Mouse (Mus musculus): ENCODE measurements at regions not wholly inside any gene's neighbourhood (a gene's known extent, or its start where the extent isn't known, plus 50 kb on each side); places are given as distances from the start of the nearest gene placed in this dataset.
"Not testable (repeated sequence)": the region's sequence is repeated elsewhere in the genome, so short reads cannot be mapped to it uniquely, and the experiment has no call there.

DNA sequence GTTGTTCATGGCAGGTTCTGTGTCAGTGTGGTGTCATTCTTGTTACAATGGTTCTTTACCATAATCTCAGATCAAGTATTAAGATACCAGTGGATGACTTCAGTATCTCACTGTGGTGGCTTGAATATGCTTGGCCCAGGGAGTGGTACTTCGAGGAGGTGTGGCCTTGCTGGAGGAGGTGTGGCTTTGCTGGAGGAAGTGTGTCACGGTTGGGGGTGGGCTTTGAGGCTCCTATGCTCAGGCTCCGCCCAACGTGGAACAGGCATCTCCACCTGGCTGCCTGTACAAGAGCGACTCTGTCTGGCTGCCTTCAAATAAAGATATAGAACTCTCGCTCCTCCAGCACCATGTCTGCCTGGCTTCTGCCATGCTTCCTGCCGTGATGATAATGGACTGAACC is 63.6 kb downstream of the Cd2 start:
- no peak for DNase-seq (ENCODE audit: low spot score)

DNA sequence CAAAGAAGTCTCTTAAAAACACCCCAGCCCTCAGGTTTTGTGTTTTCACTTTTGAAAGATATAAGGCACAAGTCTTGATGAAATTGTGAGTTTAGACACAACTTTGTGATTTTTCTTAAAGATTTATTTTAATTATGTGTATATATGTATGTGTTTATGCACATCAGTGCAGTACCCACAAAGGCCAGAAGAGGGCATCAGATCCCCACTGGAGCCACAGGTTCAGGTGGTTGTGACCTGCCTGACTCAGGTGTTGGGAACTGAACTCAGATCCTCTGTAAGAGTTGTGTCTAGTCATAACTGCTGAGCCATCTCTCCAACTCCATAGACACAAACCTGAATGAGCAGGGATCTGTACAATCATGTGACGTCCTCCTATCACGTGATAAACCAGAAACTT is 67.8 kb downstream of the Cd2 start:
- no peak for DNase-seq (ENCODE audit: low spot score)

DNA sequence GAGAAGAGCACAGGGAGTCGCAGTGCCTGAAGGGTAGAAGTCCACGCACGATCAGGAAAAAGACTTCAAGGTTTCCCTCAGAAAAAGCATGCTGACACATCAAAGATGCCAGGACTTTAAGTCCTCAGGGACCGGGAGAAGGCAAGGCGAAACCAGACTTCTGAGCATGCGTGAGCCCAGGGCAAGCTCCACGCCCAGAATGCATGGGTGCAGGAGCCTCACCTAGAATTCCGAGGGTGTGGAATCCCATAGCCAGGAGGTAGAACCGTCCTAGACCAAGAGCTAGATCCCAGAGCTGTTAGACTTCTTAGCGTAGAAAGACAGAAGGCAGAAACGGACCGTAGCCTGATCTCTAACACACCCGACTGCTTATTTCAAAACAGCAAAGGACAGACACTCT is 71.0 kb downstream of the Cd2 start:
- DNase-seq (ENCODE audit: low spot score): no peak

DNA sequence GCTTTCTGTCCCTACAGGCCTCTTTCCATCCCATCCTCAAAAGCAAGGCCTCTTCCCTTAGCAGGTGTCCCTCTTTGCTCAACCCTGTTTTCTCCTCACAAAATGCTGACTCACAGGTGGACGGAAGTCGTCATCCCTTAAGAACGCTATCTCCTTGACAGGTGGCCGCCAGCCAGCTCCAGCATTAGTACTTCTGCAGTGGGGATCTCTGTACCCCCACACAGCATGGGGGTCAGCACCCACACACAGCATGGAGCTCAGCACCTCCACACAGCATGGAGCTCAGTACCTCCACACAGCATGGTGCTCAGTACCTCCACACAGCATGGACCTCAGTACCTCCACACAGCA is 74.6 kb downstream of the Cd2 start:
- no peak for DNase-seq (ENCODE audit: low spot score)

DNA sequence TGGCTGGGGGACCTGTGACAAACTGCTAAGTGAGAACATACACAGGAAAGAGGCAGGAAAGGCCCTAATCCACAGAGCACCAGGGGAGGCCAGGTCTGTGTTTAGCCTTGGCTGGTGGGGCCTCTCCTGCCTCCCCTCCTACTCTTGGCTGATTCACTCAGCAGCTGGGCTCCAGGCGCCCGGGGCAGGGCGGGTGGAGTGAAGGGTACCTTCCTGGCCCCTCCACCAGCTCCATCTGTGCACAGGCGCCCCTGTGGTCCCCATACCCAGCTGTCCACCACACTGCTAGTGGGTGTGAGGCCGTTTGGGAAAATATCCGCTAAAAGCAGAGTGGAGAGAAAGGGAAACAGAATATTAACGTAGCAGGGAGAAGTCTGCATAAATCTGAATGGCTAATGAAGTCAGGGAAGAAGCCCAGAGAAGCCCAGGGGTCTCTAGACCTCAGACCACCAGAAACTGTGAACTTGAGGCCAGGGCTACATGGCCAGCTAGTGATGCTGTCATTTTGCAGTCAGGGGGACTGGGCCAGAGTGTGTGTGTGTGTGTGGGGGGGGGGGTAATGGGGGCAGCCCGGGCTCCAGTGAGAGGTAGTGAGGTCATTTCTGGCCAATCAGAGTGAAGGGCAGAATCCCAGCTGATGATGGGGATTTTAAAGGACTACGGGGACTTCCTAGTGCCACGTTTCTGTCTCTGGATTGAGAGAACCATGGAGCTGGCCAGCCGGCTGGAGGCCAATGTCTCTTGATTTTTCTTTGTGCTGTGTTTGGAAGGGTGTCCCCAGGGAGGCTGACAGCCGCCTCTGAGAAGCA is 75.1 kb downstream of the Cd2 start:
- DNase-seq (ENCODE audit: low spot score): no peak

DNA sequence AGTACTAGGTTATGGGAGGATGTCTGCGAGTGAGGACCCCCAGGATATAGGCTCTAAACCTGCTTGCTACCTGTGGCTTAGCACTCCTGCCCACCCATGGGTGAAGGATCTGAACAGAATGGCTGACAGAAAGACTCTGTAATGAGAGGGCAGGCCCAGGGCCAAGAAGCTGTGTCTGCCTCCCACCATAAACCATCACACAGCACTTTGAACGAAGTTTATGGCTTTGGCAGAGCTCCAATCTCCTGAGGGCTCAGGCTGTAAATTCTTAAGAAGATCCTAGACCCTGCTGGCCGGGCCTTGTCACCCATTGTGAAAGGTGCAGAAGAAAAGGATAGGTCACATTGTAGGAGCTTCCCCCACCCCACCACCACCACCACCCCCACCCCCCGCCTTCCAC is 75.8 kb downstream of the Cd2 start:
- DNase-seq (ENCODE audit: low spot score): peak; percentile 18

DNA sequence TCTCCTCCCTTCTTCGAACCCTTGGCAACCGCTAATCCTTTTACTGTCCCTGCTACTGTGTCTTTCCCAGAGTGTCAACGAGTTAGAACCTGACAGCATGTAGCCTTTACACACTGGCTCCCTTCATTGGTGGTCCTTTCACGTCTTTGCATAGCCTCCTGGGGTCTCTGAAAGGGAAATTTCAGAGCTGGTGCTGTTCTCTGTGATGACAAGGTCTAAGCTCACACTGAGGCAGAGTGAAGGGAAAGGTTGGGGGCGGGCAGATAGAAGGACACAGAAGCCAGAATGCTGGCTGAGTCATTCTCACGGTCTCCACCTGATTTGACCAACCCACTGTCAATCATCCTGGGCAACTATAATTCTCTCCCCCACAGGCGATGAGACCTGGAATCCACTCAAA is 78.2 kb downstream of the Cd2 start:
- DNase-seq (ENCODE audit: low spot score): no peak

DNA sequence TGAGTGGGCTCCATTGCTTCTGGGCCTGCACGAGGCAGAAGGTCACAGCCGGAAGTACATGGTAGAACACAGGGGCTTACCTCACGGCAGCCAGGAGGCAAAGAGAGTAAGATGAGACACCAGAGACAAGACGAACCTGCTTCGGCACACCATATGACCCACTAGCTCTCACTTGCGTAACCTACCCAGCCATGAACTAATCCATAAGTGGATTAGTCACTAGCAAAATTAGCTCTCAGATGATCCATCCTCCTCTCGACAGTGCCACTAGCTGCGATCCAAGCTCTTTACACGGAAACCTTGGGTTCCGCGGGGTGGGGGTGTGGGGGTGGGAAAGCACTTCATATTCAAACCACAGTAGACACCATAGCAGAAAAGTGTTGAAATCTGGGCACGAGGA is 79.0 kb downstream of the Cd2 start:
- no peak for DNase-seq (ENCODE audit: low spot score)

DNA sequence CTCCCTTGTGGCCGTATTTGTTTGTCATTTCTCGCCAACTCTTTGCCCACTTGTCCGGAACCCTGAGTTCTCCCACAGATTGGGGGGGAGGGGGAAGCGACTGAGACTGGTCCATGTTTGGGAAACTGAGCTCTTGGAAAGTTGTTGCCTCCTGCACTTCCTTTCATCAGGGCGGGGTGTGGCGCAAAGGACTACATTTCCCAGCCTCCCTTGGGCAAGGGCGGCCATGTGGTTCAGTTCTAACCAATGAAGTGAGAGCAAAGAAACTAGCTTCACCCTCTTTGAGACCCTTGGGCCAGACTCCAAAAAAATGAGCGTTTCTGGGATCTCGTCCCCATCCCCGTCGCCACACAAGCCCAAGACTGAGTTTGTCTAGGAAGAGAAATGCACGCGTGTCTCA is 81.6 kb downstream of the Cd2 start:
- DNase-seq (ENCODE audit: low spot score): not testable (repeated sequence)

DNA sequence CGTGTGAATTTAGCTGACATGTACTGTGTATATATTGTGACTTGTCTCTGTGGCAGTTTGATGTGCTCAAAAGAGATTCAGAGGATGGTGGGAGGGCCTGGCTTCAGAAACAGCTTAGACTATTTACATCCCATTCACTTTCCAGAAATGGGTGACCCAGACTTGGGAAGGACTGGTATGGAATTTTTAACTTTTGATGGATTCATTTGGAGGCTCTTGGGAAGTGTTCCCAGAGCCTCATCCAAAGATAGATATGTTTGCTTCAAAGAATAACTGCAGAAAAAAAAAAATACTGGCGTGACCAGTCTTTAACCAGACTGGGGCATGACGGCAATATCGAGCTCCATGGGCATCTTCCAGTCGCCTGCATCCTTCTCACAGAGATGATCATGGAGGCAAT is 84.6 kb upstream of the Ptgfrn start:
- DNase-seq (ENCODE audit: low spot score): no peak

DNA sequence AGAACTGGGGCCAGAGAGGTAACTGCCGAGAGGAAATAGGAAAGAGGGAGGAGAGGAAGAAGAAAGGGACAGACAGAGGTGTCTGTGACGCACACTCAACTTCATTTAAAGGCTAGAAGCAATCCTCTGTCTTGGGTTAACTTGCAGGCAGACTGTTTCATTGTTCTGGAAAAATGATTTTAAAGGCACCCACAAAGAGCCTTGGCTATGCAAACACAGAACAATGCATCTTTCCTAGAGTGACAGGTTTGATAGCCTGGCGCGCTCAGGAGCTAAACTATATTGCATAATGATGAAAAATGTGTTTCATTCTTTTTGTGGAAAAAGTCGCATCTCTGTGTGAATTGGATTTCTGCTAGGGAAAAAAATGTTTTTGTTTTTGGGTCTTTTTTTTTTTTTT is 84.2 kb upstream of the Ptgfrn start:
- DNase-seq (ENCODE audit: low spot score): no peak

DNA sequence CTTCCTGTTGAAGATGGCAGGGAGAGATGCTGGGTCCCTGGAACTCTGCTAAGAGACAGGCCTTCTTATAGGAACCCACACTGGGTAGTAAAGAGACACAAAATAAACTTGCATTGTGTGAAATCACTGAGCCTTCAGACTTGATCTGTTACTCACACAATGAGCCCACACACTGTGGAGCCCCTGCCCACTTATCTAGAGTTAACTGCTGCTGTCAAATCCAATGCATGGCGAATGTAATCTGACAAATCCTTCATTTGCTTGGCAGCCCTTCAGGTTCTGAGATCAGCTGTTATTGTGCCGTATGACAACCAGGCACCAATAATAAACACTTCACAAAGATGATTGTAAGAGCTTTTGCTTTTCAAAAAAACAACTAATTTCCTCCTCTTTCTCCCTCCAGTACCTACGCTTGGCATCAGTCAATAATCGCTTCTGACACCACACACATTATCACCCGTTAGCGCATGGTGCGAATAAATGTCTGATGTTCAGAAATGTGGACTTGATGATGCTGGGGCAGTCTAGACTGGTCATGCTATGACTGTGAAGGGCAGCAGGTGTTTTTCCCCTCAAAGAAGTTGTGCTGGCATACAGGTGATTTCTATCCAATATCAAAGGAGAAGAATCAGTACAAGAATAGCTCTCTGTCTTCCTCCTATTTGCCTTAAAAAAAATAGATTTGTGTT is 81.4 kb upstream of the Ptgfrn start:
- no peak for DNase-seq (ENCODE audit: low spot score)

DNA sequence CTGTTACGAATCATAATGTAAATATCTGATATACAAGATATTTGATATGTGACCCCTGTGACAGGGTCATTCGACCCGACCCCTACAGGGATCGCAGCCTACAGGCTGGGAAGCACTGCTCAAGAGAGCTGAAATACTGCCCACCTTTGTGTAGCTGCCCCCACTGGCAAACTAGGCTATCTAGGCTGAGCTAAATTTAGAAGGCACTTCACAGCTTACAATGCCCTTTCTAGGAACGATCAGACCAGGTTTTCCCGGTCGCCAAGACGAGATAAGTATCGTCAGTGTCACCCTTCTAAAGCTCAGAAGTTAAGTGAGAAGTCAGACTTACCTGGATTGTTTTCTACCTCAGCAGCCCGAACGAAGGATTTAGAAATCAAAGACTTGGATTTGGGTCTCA is 71.9 kb upstream of the Ptgfrn start:
- no peak for DNase-seq (ENCODE audit: low spot score)

DNA sequence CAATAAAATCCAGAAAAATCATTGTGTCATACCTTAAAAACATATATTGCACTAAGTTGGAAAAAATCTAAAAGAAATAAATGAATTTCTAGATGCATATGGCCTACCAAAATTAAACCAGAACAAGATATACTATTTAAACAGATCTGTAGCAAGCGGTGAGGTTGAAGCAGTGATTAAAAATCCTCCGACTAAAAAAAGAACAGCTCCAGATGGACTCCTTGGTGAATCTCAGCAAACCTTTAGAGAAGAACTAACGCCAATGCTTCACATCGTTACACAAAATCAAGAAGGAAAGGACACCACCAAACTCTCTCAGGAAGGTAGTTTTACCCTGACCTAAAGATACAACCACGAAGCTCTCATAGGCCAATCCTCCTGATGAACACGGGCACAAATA is 63.9 kb upstream of the Ptgfrn start:
- no peak for DNase-seq (ENCODE audit: low spot score)

DNA sequence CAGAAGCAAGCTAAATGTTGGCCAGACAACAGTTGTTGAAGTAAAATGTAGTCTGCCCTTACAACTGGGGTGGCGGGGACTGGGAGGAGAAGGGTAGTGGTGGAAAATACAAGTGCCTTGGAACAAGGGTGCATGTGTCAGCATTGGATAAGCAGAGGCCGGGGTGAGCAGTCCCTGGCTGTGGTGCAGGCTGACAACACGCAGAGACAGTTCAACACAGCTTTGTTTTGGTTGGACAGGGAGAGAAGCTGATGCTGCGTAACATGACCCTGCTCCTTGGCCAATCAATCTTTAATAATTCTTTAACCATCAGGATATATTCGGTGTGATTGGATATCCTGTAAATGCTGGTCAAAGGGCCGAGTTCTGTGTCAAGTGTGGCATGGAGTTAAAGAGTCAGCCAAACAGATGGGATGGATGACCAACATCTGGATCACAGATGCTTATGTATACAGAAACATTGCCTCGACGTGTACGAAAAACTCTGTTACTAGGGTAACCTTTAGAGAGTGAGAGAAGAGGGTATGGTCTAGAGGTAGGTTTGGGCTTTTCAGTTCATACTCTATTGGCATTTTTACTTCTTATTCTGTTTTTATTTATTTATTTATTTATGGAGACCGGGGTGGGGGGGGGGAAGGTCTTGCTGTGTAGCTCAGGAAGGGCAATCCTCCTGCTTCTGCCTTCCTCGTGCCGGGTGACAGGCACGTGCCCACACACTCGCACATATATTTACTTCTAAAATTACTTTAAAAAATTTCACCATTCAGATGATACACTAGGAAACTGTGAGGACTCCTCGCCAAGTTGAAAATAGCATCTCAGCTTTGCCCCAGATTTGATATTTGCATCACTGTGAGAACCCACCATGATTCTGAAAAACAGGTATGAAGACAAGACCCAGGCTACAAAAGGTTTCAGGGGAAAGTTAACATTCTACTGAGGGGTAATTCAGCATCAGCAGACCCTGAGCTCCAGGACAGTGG is 60.2 kb upstream of the Ptgfrn start:
- no peak for DNase-seq (ENCODE audit: low spot score)

DNA sequence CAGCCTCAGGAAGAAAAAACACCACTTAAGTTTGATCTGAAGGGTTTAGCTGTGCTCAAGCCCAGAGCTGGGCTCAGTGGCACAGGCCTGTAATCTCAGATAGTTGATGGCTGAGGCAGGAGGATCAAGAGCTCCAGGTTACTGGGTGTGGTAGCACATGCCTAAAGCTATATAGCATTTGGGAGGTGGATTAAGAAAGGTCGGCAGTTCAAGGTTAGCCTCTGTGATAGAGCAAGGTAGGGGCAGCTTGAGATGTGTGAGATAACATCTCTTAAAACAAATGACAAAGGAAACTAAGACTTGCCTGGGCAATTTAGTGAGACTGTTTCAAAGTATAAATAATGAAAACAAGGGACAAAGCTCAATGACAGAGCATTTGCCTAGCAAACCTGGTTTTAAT is 56.9 kb upstream of the Ptgfrn start:
- no peak for DNase-seq (ENCODE audit: low spot score)

DNA sequence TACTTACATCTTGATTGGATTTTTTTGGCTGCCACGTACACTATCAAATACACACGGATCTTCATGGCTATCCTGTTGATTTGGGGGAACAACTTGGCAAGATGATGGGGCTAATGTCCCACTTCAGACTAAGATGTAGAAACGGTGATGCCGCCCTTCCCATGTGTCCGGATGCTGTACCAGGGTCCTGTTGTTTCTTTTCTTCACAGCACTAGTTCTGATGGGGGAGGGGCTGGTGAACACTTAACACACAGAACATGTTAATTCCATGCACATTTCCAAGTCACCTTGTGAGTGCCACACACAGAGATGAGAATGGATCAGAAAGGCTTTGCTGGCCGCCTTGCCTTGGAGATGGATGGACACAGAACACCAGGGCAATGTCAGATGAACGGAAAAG is 56.5 kb upstream of the Ptgfrn start:
- no peak for DNase-seq (ENCODE audit: low spot score)

DNA sequence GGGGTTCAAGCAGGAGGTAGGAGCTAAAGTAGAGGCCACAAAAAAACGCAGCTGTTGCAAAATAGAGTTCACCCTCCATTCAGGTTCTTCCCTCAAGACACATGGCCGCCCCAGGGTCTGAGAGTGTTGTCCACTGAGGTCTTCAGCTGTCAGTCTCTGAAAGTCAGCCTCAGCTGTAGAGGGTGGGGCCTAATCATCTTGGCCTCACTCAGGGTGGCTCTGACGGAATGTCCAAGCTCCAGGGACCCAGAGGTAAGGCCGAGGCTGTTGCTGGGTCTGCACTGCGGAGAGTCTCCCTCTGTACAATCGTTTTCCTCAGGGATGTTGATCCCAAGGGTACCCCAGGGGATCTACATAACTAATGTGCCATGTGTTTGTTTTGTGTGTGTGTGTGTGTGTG is 55.2 kb upstream of the Ptgfrn start:
- DNase-seq (ENCODE audit: low spot score): no peak

DNA sequence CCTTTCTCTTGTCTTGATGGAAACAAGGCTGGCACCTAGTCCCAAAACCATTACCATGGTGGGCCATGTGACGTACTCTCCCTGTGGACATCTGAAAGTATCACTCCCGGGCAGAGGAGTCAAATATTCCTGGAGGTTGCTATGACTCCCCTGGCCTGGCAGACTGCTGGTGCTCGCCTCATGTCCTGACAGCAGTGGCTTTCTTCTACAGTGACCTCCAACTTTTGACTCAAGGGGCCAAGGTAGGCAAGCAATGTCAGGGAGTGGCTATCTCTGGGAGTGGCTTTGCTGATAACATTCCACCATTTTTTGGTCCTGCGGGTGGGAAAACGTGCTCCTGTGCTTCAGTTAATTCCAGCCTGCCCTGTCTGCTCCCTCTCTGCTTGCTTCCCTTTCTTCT is 54.7 kb upstream of the Ptgfrn start:
- DNase-seq (ENCODE audit: low spot score): no peak

DNA sequence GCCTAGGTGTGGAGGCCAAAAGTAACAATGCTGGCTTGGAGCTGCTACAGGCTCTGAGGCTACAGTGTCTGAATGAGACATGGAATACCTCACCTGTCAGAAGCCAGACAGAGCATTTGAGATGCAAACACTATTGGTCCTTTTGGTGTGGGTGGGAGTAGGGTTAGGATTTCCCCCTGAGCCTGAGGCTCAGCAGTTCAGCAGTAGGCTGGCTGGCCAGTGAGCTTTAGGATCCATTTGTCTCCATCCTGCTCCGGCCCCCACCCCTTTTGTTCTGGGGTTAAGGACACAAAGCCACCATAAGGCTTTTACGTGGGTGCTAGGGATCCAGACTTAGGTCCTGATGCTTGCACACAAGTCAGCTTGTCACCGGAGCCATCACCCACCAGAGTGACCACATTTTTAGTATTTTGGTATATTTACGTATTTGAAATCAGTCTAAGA is 53.9 kb upstream of the Ptgfrn start:
- DNase-seq (ENCODE audit: low spot score): peak; percentile 40

DNA sequence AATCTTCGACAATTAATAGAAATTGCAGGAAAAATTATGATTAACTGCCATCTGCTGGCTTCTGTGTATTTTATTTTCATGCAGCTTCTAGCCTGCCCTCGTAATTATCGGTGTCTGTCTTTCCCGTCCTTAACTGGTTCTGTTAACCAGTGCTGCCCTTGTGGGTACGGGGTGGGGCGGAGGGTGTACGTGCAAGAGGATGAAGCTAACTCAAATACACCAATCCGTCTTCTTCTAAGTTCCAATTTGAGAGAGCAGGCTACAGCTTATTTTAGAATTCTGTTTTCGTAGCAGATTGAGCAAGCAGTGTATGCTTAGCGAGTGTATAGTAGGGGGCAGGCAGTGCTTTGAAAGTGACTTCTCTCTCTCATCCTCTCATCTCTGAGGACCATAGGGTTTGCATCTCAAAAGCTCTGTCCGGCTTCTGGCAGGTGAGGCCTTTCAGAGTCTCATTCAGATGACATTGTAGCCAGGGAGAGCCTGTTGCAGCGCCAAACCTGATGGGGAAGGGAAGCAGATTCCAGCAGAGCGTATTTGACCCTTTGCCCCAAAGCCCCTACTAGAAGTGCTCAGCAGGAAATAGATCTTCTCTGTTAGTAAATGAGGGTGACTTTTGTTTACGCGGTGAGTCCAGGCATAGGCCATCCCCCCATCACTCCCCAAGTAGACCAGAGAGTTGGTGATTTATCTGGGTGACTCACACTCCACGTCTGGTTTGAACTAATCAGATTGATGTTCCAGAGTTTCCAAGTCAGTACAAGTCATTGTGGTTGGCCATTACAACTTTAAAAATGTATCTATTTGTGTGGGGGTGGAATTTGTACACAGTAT is 53.3 kb upstream of the Ptgfrn start:
- DNase-seq (ENCODE audit: low spot score): no peak
